Mouse (Mus musculus): Measurements from ENCODE around the gene Luzp2.

DNA sequence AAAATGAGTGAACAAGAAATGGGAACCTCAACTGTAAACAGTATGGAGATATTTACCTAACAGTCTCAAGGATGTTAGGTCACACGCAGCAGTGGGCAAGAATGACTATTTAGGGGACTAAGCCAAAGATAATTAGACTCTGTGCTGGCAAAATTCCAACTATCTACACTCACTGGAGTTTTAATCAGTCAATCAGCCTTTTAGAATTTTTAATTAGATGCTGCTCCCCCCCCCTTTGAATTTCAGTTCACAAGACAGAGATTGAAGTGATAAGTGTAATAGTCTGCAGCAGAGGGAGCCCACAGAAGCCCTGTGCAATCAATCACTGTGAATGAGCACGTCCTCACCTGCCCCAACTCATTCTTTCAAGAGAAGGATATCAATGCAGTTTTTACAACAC is 165.1 kb downstream of the Luzp2 start:
- TF ChIP-seq HCFC1 (IDR thresholded peaks at IDR 0.05; ENCODE audit: borderline replicate concordance, insufficient read depth, low read length), result no peak
- TF ChIP-seq ZNF384 (IDR thresholded peaks at IDR 0.05; ENCODE audit: low read depth, low read length), result no peak
- TF ChIP-seq MAFK (IDR thresholded peaks at IDR 0.05; ENCODE audit: insufficient read depth, low read depth, low read length), result no peak
- TF ChIP-seq ZC3H11A (IDR thresholded peaks at IDR 0.05; ENCODE audit: borderline replicate concordance, low read depth, low read length), result no peak

Data from ES-E14 (cell line).